Mouse (Mus musculus): ENCODE measurements at regions not wholly inside any gene's neighbourhood (a gene's known extent, or its start where the extent isn't known, plus 50 kb on each side); places are given as distances from the start of the nearest gene placed in this dataset.

DNA sequence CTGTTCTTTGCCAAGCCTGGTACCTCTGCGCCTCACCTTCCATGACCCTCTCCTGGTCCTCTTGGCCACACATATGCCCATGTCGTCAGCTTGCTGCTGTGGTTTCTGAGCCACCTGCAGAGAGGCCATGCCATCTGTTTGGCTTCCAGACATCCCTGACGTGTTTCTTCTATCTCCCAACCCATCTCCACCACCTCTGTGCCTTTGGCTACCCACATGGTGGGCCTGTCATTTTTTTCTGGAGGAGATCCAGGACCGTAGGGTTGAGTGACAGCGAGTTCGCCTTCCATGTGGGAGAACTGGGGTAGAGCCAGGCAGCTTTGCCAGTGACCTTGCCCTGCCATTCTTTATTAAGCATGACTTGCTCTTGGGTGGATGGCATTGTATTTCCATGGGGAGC, 278.4 kb upstream of the Thsd7b start:
- Histone ChIP-seq H3K4me2 (ENCODE audit: low read depth) (no peak overlapping the region), H3K36me3 (ENCODE audit: control insufficient read depth, insufficient read depth) (no peaks in the 10 kb centered on the region), H3K79me2 (ENCODE audit: control insufficient read depth, insufficient read depth) (no peaks in the 10 kb centered on the region), H3K4me3 (no peak overlapping the region), H3ac (ENCODE audit: control insufficient read depth, insufficient read length) (no peak overlapping the region), H3K27me3 (ENCODE audit: control insufficient read depth, insufficient read depth, insufficient read length) (no peaks in the 10 kb centered on the region)
- no peak for TF ChIP-seq E2F4 (IDR thresholded peaks at IDR 0.05; ENCODE audit: insufficient read depth)
- TF ChIP-seq TCF12 (IDR thresholded peaks at IDR 0.05; ENCODE audit: insufficient read depth, poor library complexity, severe bottlenecking) = no peak
- no peak for TF ChIP-seq MYOG (IDR thresholded peaks at IDR 0.05; ENCODE audit: control insufficient read depth in 1 of 3, insufficient read depth in 1 of 3, insufficient read length in 2 of 3, low read depth in 2 of 3)
- no peak for TF ChIP-seq SRF (IDR thresholded peaks at IDR 0.05; ENCODE audit: control insufficient read depth, insufficient read length, low read depth)
- TF ChIP-seq REST (IDR thresholded peaks at IDR 0.05; ENCODE audit: insufficient read depth, insufficient read length) = no peak
- no peak for TF ChIP-seq CEBPB (IDR thresholded peaks at IDR 0.05; ENCODE audit: insufficient read depth, poor library complexity, severe bottlenecking)
- TF ChIP-seq MYOD1 (IDR thresholded peaks at IDR 0.05; ENCODE audit: control insufficient read depth in 1 of 3, insufficient read length in 2 of 3, low read depth in 2 of 3) = no peak
- TF ChIP-seq POLR2AphosphoS2 (IDR thresholded peaks at IDR 0.05; ENCODE audit: insufficient read length, low read depth) = no peak
- TF ChIP-seq TCF3 (IDR thresholded peaks at IDR 0.05; ENCODE audit: insufficient read length, low read depth) = no peak
- TF ChIP-seq POLR2A (IDR thresholded peaks at IDR 0.05; ENCODE audit: insufficient read length, low read depth) = no peak
- no peak for TF ChIP-seq USF1 (IDR thresholded peaks at IDR 0.05; ENCODE audit: low read depth)
- no peak for TF ChIP-seq MAX (IDR thresholded peaks at IDR 0.05; ENCODE audit: low read depth)

DNA sequence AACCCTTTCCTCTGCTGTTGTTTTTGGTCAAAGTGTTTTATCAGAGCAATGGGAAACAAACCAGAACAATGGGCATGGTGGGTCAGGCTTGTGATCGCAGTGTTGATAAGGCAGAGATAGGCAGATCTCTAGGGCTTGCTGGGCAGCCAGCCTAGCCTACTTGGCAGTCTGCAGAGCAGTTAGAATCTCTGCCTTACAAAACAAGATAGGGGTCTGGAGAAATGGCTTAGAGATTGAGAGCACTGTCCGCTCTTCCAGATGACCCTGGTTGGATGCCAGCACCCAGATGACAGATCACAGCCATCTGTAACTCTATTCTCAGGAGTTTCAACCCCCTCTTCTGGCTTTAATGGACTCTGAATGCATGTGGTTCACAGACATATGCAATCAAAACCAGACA, 289.7 kb upstream of the Thsd7b start:
- Histone ChIP-seq H3ac (ENCODE audit: control insufficient read depth, insufficient read length) (no peak overlapping the region), H3K4me2 (ENCODE audit: low read depth) (no peak overlapping the region), H3K36me3 (ENCODE audit: control insufficient read depth, insufficient read depth) (no peaks in the 10 kb centered on the region), H3K27me3 (ENCODE audit: control insufficient read depth, insufficient read depth, insufficient read length) (no peaks in the 10 kb centered on the region), H3K4me3 (no peak overlapping the region), H3K79me2 (ENCODE audit: control insufficient read depth, insufficient read depth) (no peaks in the 10 kb centered on the region)
- TF ChIP-seq CEBPB (IDR thresholded peaks at IDR 0.05; ENCODE audit: insufficient read depth, poor library complexity, severe bottlenecking) (no peak), MYOG (IDR thresholded peaks at IDR 0.05; ENCODE audit: control insufficient read depth in 1 of 3, insufficient read depth in 1 of 3, insufficient read length in 2 of 3, low read depth in 2 of 3) (no peak), TCF3 (IDR thresholded peaks at IDR 0.05; ENCODE audit: insufficient read length, low read depth) (no peak), USF1 (IDR thresholded peaks at IDR 0.05; ENCODE audit: low read depth) (no peak), POLR2A (IDR thresholded peaks at IDR 0.05; ENCODE audit: insufficient read length, low read depth) (no peak)

DNA sequence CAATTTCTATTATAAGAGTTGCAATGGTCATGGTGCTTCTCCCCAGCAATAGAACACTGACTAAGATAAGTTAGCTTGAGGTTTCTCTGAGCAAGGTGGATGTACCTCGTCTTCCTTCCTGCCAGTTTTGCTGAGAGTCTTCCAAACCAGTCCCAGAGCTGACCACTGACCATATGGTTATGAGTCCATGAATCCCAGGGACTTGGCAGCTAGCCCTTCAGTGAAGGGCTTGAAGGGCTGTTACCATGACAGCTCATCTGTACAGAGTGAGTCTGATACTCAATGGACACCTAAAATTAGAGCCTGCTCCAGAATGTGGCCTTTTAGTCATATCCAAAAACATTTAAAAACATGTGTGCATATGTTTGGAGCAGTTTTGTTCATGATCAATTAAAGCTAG, 297.5 kb upstream of the Thsd7b start:
- Histone ChIP-seq H3K4me3 (no peak overlapping the region), H3K27me3 (ENCODE audit: control insufficient read depth, insufficient read depth, insufficient read length) (no peaks in the 10 kb centered on the region), H3K36me3 (ENCODE audit: control insufficient read depth, insufficient read depth) (no peaks in the 10 kb centered on the region), H3K4me2 (ENCODE audit: low read depth) (no peak overlapping the region), H3ac (ENCODE audit: control insufficient read depth, insufficient read length) (no peak overlapping the region), H3K79me2 (ENCODE audit: control insufficient read depth, insufficient read depth) (no peaks in the 10 kb centered on the region)
- no peak for TF ChIP-seq CEBPB (IDR thresholded peaks at IDR 0.05; ENCODE audit: insufficient read depth, poor library complexity, severe bottlenecking)
- TF ChIP-seq TCF3 (IDR thresholded peaks at IDR 0.05; ENCODE audit: insufficient read length, low read depth) = no peak
- TF ChIP-seq MYOD1 (IDR thresholded peaks at IDR 0.05; ENCODE audit: control insufficient read depth in 1 of 3, insufficient read length in 2 of 3, low read depth in 2 of 3) = no peak

DNA sequence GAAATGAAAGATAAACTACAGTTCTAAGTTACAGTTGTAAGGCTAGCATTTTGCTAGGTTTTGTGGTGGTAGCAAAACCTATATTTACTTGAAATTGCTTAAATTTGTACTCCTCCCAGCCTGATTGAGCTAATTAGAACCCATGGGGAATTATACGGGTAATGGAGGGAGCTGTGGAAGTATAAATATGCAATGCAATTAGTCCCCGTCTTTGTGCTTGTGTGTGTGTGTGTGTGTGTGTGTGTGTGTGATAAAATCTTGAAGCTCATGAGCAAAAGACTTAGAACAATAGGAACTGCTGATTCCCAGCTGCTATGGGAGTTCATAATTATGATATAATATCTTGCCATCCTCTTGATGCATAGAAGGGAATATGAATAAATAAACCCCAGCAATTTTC, 321.7 kb upstream of the Thsd7b start:
- Histone ChIP-seq H3K79me2 (ENCODE audit: control insufficient read depth, insufficient read depth) (no peaks in the 10 kb centered on the region), H3K4me3 (no peak overlapping the region), H3K36me3 (ENCODE audit: control insufficient read depth, insufficient read depth) (no peaks in the 10 kb centered on the region), H3K27me3 (ENCODE audit: control insufficient read depth, insufficient read depth, insufficient read length) (no peaks in the 10 kb centered on the region), H3ac (ENCODE audit: control insufficient read depth, insufficient read length) (no peak overlapping the region), H3K4me2 (ENCODE audit: low read depth) (no peak overlapping the region)
- no peak for TF ChIP-seq TCF12 (IDR thresholded peaks at IDR 0.05; ENCODE audit: insufficient read depth, poor library complexity, severe bottlenecking)

DNA sequence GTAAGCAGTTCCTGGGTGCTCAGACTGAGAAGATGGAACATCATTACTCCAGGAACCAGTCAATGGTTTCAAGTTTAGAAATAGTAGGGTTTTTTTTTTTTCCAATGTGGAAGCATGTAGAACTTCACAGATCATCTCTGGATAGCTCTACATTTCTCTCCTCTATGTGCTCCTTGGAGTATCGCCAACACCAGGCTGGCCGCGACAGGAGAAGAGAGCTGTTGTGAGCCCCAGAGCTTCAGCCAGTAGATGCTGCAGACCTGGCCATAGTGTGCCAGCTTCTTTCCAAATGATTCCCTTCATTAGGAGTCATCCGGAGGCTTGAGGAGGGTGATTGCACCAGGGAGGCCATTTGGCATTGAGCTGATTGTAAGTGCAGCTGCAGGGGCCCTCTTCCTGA, 322.6 kb upstream of the Thsd7b start:
- H3K4me3 ChIP-seq = no peak overlapping the region
- no peak for TF ChIP-seq E2F4 (IDR thresholded peaks at IDR 0.05; ENCODE audit: insufficient read depth)
- TF ChIP-seq MAX (IDR thresholded peaks at IDR 0.05; ENCODE audit: low read depth) = no peak
- TF ChIP-seq CEBPB (IDR thresholded peaks at IDR 0.05; ENCODE audit: insufficient read depth, poor library complexity, severe bottlenecking) = no peak
- no peak for TF ChIP-seq SRF (IDR thresholded peaks at IDR 0.05; ENCODE audit: control insufficient read depth, insufficient read length, low read depth)
- TF ChIP-seq REST (IDR thresholded peaks at IDR 0.05; ENCODE audit: insufficient read depth, insufficient read length) = no peak
- no peak for TF ChIP-seq USF1 (IDR thresholded peaks at IDR 0.05; ENCODE audit: low read depth)
- no peak for TF ChIP-seq POLR2A (IDR thresholded peaks at IDR 0.05; ENCODE audit: insufficient read length, low read depth)
- no peak for TF ChIP-seq TCF12 (IDR thresholded peaks at IDR 0.05; ENCODE audit: insufficient read depth, poor library complexity, severe bottlenecking)
- TF ChIP-seq TCF3 (IDR thresholded peaks at IDR 0.05; ENCODE audit: insufficient read length, low read depth) = no peak
- no peak for TF ChIP-seq MYOG (IDR thresholded peaks at IDR 0.05; ENCODE audit: control insufficient read depth in 1 of 3, insufficient read depth in 1 of 3, insufficient read length in 2 of 3, low read depth in 2 of 3)
- no peak for TF ChIP-seq MYOD1 (IDR thresholded peaks at IDR 0.05; ENCODE audit: control insufficient read depth in 1 of 3, insufficient read length in 2 of 3, low read depth in 2 of 3)
- TF ChIP-seq POLR2AphosphoS2 (IDR thresholded peaks at IDR 0.05; ENCODE audit: insufficient read length, low read depth) = no peak
- H3K4me2 ChIP-seq (ENCODE audit: low read depth) = no peak overlapping the region
- no peak overlapping the region for H3ac ChIP-seq (ENCODE audit: control insufficient read depth, insufficient read length)
- no peaks in the 10 kb centered on the region for H3K79me2 ChIP-seq (ENCODE audit: control insufficient read depth, insufficient read depth)
- H3K36me3 ChIP-seq (ENCODE audit: control insufficient read depth, insufficient read depth) = no peaks in the 10 kb centered on the region
- H3K27me3 ChIP-seq (ENCODE audit: control insufficient read depth, insufficient read depth, insufficient read length) = no peaks in the 10 kb centered on the region

All from myocyte (in vitro differentiated cells).